Mouse (Mus musculus): ENCODE measurements around the gene Zranb3. TPM values are rescaled to one million over a fixed set of nuclear protein-coding genes. Genes with fewer than 3 reads are reported as not detected.

Zranb3 gene
- polyA plus RNA-seq, 1 experiment = 0.44 TPM

- no peak for TF ChIP-seq GATA1 (IDR thresholded peaks at IDR 0.05; ENCODE audit: low read length)
These were observed 86.8 kb downstream of the Zranb3 start for GRCm38 (mm10) chr1:128016035-128016492.

- peak; percentile 76 for TF ChIP-seq GATA1 (IDR thresholded peaks at IDR 0.05; ENCODE audit: low read length)
These were observed 89.0 kb downstream of the Zranb3 start for GRCm38 (mm10) chr1:128013698-128014386.

- TF ChIP-seq GATA1 (IDR thresholded peaks at IDR 0.05; ENCODE audit: low read length) = no peak
These were observed 93.1 kb downstream of the Zranb3 start for GRCm38 (mm10) chr1:128009751-128010150.

GRCm38 (mm10) chr1:128004371-128004720, 98.5 kb downstream of the Zranb3 start:
- TF ChIP-seq GATA1 (IDR thresholded peaks at IDR 0.05; ENCODE audit: low read length) = no peak

GRCm38 (mm10) chr1:128003712-128004370, 99.0 kb downstream of the Zranb3 start:
- TF ChIP-seq GATA1 (IDR thresholded peaks at IDR 0.05; ENCODE audit: low read length) = no peak

- TF ChIP-seq GATA1 (IDR thresholded peaks at IDR 0.05; ENCODE audit: low read length) = no peak
These were observed 100.7 kb downstream of the Zranb3 start for GRCm38 (mm10) chr1:128002159-128002558.

- TF ChIP-seq GATA1 (IDR thresholded peaks at IDR 0.05; ENCODE audit: low read length) = no peak
These were observed 109.0 kb downstream of the Zranb3 start for GRCm38 (mm10) chr1:127993892-127994291.

GRCm38 (mm10) chr1:127989876-127990731, 112.7 kb downstream of the Zranb3 start:
- TF ChIP-seq GATA1 (IDR thresholded peaks at IDR 0.05; ENCODE audit: low read length) = no peak

GRCm38 (mm10) chr1:127989387-127989786, 113.5 kb downstream of the Zranb3 start:
- no peak for TF ChIP-seq GATA1 (IDR thresholded peaks at IDR 0.05; ENCODE audit: low read length)

GRCm38 (mm10) chr1:127988246-127988645, 114.6 kb downstream of the Zranb3 start:
- no peak for TF ChIP-seq GATA1 (IDR thresholded peaks at IDR 0.05; ENCODE audit: low read length)

GRCm38 (mm10) chr1:127985391-127985790, 117.5 kb downstream of the Zranb3 start:
- TF ChIP-seq GATA1 (IDR thresholded peaks at IDR 0.05; ENCODE audit: low read length) = no peak

GRCm38 (mm10) chr1:127983274-127983993, 119.4 kb downstream of the Zranb3 start:
- TF ChIP-seq GATA1 (IDR thresholded peaks at IDR 0.05; ENCODE audit: low read length) = no peak

GRCm38 (mm10) chr1:127982268-127982667, 120.6 kb downstream of the Zranb3 start:
- TF ChIP-seq GATA1 (IDR thresholded peaks at IDR 0.05; ENCODE audit: low read length) = no peak

GRCm38 (mm10) chr1:127980911-127981559, 121.8 kb downstream of the Zranb3 start:
- no peak for TF ChIP-seq GATA1 (IDR thresholded peaks at IDR 0.05; ENCODE audit: low read length)

- TF ChIP-seq GATA1 (IDR thresholded peaks at IDR 0.05; ENCODE audit: low read length) = no peak
These were observed 124.7 kb downstream of the Zranb3 start for GRCm38 (mm10) chr1:127978125-127978524.
